Mouse (Mus musculus) T-helper 1 cell (primary cell): ENCODE measurements at regions not wholly inside any gene's neighbourhood (a gene's known extent, or its start where the extent isn't known, plus 50 kb on each side); places are given as distances from the start of the nearest gene placed in this dataset.
"Not testable (repeated sequence)": the region's sequence is repeated elsewhere in the genome, so short reads cannot be mapped to it uniquely, and the experiment has no call there.

Experiments used
- in situ Hi-C: fragments of 300-600 bp; cut with MboI, MseI; formaldehyde crosslinking; loops from one replicate; pipeline ENCODE4 v1.15.1; 2025; ENCODE audit warnings: high pct_unique_total_duplicates

DNA sequence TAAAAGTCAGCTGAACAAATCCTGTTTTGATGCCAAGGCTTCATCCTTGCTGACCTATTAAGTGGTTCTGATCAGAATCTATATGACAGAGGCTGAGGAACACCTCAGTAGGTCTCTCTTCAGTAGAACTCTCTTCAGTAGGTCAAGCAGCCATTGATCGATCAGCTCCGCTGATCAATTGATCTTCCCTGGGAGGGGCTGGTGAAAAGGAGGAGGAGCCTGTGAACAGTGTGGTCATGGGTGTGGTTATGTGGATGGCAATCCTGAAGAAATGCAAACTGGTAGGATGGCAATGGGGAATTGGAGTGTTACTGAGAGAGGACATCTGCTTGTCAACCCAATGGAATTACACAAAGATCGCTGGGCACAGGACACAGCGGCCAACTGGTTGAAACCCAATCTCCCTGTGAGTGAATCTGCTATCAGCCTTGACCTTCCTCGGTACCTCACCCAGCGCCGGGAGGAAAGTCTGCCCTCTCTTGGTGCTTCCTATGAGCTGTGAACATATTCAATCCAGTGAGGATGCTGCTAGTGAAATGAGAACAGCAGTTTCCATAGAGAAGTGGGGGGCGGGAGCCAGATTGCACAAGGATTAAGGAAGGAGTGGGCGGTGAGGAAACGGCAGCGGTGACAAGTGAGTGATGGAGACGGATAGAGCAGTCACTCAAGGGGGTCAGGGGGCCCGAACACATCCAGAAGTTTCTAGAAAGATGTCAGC, 213.9 kb downstream of the 3100002H09Rik start:
- in situ Hi-C loops = loop anchor here (5.0 kb wide), 1 partner anchor 99 kb away; no protein-coding TSS in a partner anchor

DNA sequence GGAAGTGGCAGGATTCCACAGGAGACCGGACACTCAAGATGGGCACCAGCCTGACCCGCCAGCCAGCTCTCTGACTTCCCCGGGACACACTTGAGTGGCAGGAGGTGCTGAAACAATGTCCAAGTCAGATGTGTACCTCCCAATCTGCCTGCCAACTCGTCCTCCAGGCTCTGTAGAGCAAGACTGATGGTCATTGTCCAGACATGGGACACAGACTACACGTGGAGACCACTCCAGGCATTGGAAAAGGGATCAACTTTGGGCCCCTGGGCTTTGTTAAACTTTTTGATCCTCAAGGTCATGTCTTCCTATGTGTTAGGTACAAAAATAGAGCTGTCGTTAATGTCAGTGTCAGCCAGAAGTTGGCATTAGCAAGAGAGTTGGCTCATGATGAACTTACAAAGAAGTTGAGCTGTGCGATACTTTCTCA, 214.6 kb downstream of the 3100002H09Rik start:
- in situ Hi-C loops = loop anchor here (5.0 kb wide), 1 partner anchor 99 kb away; no protein-coding TSS in a partner anchor

DNA sequence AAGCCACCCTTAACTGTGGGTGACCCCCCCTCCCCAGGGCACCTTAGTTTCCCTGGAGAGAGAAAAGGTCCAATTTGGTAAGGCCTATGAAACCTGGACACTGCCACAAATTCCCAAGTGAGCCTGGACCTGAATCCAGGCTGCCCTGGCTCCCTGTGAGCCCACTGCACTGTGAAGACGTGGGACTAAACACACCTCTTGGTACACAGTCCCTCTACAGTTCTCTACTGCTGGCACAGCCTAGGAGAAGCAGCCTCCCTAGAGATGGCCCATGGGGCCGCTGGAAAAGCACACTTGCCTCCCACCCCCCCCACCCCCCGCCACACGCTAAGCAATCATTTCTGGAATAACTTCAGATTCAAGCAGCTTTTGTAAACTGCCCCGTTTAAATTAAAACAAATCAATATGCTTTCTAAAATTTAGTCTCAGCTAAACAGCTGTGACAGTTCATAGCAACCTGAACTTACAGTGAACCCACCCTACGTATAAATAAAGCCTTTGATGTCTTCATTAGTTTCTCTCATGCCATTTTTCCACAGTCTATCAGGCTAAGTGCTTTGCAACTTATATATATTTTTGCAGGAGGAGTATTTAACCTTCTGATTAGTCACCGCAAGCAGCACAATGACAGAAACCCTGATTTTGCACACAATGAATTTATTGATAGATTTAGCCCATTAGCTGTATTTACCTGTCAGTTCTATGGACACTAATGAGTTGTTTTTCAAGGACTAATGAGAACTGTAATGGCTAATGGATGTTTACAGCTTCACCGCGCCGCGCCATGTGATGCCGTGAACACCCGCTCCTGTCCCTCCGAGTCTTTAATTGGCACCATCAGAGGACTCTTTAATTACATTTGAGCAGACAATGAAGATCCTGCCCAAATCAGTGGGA, 215.3 kb downstream of the 3100002H09Rik start:
- in situ Hi-C loops = loop anchor here (5.0 kb wide), 1 partner anchor 98 kb away; no protein-coding TSS in a partner anchor

DNA sequence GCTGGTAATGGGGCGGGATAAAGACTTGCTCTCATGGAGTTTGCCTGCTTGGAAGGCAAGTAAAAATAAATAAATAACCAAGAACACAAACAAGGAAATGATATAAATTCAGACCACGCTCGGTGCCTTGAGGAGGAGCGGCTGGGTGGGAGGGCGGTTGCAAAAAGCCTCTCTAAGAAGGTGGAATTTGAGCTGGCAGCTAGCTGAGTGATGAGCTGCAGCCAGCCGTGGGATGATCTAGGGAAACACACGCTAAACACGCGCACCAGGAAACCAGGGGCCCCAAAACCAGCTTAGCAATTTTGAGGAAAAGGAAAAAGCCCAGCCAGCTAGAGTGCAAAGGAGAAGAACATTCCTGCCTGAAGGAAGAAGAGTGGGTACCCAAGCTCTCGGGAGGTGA, 217.0 kb downstream of the 3100002H09Rik start:
- in situ Hi-C loops = no loop called here

DNA sequence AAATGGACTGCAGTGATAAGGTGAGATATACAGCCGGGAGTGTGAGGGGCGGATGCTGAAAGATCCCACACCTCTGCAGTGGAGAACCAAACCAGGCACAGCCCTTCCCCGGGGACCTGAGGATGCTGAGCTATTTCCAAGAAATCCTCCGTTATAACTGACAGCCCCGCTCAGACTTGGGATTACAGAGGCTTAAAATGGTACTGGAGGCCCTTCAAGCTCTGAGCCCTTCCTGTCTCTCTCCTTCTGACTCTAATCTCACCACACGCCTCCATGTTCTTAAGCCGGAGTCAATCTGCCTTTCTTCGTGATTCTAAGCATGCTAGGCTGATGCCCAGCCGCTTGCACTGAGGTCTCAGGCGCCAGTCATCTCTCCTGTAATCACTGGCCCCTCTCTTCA, 221.5 kb downstream of the 3100002H09Rik start:
- in situ Hi-C loops = no loop called here

DNA sequence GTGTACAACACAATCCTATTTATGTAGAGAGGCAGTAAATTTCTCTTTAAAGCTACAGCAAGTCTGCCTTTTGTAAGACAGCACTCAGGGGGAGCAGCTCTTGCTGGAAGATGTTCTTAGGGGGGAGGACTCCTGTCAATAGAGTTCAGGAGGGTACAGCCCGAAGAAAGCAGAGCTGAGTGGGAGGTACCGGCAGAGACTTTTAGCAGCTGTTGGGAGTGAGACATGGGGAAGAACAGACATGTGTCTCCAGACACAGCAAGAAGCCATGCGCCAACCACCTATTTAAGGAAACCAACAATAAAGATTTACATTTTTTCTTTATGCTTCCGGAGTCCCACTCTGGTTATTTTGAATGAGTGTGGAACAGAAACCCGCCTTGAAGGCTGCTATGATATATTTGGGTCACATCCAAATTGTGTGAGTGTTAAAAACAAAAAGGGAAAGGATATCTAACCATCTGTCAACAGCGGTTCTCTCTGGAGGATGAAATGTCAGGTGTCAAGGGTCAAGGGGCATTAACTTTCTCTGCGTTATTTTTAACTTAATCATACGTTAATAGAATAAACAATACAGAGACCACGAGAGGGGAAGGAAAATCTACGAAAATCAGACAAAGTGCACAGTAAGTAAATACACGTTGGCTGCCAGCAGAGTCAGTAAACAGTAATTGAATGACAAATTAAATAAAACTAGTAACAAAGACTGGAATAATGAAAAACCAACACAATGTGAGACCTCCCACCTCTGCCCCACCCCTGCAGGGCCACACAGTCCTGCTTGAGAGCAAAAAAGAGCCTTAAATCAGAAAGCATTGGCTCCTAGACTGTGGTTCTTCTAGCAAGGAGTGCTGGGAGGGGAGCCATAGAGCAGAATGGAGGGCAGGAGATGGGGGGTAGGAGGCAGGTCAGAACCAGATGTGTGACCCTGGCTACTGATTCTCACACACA, 225.2 kb downstream of the 3100002H09Rik start:
- in situ Hi-C loops = no loop called here

DNA sequence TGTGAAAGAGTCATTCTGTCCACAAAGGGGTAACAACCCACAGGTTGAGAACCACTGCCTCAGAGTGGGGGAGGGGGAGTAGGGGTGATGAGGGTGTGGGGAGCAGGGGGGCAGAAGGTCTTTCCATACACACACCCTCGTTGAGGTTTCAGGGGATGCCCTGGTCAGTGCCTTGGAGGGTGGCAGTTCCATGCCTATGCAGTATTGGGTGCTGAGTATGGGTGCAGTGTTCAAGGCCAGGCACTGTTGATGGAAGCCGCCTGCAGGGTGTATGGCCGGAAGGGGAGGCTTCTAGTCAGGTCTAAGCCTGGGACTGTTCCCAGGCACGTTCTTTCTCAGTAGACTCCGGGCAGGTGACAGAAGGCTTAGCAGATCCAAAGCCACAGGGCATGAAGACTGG, 234.1 kb downstream of the 3100002H09Rik start:
- in situ Hi-C loops = no loop called here

DNA sequence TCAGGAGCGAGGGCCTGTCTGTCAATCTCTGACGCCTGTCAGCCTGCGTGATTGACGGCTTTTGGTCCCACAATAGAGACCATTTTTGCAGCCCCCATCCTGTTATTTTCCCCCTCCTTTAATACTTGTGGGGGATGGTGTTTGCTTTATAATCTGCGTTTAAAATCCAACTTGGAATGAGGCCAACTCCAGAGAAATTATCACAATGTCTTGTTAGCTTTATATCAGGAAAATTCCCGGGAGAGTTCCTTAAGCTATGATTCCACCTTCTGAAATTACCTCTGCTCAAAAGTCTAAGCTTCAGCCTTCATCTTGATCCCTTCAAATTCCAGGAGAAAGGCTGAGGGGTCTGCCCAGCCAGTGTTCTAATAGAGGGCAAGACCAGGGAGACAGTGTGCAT, 235.0 kb downstream of the 3100002H09Rik start:
- in situ Hi-C loops = no loop called here

DNA sequence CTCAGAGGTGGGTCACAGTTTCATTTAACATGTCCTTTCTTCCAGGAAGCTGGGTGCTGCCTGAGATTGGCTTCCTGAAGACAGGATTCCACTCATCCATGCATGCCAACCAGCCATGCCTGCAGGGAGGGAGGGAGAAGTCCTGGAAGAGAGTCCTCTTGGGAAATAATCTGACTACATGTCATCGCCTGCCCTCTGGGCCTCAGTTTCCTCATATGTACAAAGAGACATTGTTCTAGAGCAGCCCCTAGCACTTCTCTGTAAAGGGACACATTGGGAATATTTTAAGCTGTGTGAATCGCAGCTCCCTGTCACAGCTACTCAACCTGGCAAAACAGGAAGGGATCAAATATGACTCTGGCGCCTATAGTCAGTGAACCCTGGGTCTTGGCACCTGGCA, 241.8 kb downstream of the 3100002H09Rik start:
- in situ Hi-C loops = no loop called here

DNA sequence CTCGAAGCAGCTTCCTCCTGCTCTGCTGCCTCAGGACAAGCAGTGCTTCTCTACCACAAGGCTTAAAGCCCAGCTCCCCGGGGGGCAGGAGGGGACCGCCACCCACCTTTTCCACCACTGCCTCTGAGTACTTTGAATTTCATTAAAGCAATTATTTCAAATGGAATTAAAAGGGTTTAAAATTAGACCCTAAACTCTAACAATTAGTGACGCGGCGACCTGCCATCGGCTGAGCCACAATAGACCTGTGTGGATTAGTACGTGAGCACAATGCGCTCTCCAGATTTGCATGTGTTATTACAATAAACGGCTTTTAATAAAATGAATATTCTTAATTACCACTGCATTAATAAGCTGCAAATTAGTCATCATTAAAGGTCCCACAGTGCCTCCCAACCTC, 242.5 kb downstream of the 3100002H09Rik start:
- in situ Hi-C loops = no loop called here

DNA sequence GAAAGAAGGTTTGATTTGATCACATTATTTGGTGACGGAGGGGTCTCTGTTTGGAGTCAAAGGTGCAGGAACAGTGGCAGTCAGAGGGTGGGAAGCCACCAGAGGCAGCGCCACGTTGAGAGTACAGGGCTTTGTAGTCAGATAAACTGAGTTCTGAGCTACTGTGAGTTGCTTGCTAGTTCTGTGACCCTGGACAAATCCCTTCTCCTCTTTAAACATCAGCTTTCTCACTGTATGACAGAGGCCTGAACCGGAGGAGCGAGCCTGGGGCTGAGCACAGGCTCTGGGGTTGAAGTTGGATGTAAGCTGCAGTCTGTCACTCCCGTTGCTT, 250.1 kb downstream of the 3100002H09Rik start:
- in situ Hi-C loops = no loop called here

DNA sequence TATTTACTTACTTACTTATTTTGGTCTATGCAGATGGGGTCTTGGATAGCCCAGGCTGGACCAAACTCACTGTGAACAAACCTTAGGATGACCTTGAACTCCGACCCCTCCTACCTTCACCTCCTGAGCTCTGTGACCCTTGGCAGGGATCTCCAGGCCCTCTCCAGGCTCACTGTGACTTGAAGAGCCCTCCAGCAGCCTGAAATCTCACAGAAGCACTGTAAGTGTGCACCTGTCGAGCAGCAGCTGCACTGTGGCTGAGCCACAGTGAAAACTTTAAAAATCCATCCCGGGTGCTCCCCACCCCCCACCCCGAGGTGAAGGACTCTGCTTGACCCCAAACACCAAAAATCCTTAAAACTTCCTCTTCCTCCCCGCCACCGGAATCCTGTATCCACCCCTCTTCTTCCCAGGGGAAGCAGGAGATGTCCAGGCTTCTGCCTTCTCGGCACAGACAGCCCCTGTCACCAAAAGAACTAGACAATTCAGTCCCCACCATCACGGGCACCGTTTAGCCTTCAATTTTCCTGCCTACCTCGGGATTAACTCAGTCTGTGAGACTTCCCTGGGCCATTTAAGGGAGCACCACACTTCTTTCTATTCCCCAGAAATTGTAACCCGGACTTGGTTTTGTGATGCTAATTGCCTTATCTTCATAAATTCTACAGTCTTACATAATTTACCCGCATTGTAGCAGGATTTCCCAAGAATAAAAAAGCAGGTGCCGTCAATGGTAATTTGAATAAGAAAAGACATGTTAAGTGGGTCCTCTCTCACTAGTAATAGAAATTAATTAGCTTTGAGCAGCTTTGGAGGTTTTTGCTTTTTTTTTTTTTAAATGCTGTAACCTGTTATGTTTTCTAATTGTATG, 250.7 kb downstream of the 3100002H09Rik start:
- in situ Hi-C loops = no loop called here

DNA sequence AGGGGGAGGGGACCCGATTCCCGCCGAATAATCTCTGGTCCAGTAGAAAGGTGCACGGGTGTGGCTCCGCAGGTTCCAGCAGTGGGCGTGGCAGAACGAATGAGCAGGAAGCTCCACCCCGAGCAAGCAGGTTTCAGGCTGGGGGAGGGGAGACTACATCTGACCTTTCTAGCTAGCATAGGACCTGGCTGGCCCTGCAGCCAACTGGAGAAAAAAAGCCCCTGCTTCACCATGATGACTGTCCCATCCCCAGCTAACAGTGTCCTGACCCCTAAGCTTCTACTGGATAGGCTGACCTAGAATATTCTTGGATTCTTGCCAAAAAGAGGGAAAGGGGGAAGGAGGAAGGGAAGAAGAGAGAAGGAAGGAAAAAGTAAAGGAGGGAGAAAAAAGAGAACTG, 252.1 kb downstream of the 3100002H09Rik start:
- in situ Hi-C loops = not testable (repeated sequence)

DNA sequence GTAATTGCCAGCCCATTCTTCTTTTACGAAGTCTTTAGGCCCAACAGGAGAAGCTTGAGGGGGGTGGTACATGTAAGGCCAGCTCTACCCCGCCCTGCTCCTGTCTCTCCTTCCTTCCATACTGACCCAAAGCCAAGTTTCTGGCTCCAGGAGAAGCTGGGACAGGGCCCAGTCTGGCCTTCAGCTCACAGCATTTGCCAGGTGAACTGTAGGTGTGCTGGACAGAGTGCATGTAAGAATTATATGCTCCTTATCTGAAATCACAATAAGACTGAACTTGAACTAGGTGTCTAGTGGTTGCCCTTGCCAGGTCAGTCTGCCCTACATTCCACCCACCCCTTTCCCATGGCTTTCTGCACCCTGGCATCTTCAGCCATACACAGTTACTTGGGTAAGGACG, 260.2 kb downstream of the 3100002H09Rik start:
- in situ Hi-C loops = no loop called here

DNA sequence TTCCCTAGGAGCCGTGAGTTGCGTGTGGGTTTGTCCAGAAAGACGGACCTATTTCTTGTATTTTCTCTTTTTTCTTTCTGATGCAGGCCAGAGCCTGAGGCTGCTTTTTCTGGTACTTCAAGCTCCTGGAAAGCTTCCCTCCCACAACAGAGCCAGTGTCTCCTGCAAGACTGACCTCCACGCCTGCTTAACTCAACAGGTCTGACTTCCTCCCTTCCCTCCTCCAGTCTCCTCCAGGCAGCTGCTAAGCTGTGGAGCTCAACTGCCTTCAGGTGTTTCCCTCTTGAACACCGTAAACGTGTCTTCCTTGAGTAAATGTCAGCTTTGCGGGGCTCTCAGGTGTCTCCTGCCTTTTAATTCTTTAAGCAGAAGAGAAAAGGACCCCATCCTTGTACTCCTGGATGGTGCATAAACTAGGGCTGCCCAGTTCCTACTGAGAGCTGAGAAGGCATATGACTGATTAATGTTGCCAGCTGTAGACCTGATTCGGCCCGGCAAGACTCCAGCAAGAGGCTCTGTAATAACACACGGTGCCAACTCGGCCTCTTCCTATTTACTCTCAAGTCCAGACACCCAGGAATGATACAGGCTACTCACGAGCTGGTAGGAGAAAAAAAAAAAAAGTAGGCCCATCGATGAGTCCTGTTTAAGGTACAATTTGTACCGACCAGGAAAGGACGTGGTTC, 260.9 kb downstream of the 3100002H09Rik start:
- in situ Hi-C loops = no loop called here

DNA sequence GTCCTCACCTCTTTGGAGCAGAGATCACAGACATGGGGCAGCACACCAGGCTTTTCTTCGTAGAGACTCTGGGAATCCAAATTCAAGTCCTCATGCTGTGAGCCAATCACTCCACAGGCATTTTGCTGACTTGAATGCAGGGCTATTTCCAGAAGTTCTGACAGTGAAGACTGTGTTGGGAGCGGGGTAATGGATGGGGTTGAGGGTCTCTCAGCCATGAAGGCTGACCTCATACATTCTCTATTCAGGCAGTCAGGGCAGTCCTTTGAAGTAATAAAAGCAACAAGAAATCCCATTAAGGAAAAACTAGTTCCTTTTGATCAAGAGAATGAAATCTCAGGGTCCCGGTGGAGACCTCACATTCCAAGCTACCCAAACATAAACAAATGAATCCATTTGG, 261.5 kb downstream of the 3100002H09Rik start:
- in situ Hi-C loops = no loop called here

DNA sequence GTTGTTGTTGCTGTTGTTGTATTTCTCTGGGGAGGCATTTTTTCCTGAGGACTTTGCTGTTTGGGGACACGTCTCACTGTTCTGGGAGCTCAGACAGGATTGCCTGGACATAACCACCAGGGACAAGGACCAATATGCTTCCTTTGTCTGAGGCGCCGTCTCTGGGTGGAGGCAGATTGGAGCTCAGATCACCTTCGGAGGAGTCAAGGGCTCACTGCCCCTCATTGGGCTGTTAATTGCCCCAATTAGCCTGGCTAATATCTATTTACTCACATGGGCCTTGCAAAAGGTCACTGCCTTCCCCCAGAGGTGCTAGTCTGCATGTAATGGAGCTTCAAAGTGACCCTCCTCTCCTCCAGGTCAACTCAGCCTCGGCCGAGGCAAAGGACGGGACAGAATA, 270.5 kb downstream of the 3100002H09Rik start:
- in situ Hi-C loops = no loop called here

DNA sequence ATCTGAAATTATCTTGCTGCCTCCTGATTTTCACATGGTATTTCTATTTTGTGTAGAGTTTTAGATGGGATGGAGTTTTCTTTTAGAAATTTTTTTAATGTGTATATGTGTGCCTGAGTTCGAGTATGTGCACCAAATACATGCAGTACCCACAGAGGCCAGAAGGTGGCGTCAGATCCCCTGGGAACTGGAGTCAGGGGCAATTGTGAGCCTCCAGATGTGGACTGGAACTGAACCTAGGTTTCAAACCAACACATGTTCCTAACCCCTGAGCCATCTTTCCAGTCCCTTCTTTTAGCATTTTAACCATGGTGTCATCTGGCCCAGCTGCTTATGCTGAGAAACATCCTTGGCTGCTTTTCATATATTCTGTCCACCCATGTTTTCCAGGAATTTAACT, 274.9 kb downstream of the 3100002H09Rik start:
- in situ Hi-C loops = no loop called here

DNA sequence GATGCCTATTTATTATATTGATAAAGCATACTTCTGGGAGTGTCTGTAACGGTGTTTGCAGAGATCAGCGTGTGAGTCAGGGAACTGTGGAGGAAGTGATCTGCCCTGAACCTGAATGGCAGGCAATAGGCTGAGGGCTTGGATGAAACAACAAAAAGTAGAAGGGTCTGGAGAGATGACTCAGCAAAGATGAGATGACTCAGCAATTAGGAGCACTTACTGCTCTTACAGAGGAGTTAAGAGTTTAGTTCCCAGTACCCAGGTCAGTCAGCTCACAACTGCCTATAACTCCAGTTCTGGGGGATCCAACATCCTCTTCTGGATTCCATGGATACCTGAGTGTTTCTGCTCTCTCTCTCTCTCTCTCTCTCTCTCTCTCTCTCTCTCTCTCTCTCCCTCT, 277.6 kb downstream of the 3100002H09Rik start:
- in situ Hi-C loops = no loop called here

DNA sequence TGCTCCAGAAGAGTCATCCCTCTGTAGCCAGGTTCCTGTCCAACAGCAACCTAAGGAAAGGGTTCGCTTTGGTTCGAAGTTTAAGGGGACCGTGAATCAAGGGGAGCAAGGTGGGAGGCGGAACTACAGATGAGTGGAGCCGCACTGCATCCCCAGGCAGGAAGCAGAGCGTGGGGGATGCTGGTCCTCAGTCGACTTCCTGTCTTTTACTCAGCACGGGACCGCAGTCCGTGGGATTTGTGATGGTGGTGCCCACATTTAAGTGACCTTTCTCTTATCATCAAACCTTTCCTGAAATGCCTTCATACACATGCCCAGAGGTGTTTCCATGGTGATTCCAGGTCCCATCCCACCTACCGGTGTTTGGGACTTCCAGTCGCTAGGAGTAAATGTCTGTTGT, 278.2 kb downstream of the 3100002H09Rik start:
- in situ Hi-C loops = no loop called here
